Mouse (Mus musculus) cortical plate, adult 2 months (tissue): ENCODE measurements at regions not wholly inside any gene's neighbourhood (a gene's known extent, or its start where the extent isn't known, plus 50 kb on each side); places are given as distances from the start of the nearest gene placed in this dataset.

Source experiments
- CTCF ChIP-seq: fragments of 200-500 bp; IDR thresholded peaks from 2 replicates; pipeline ENCODE4 v1.5.1; 2011; ENCODE audit warnings: mild to moderate bottlenecking, control low read depth, low read length; ENCODE audit not compliant: insufficient read depth; ENCODE audit errors: extremely low read depth
- POLR2A ChIP-seq: fragments of 200-500 bp; IDR thresholded peaks from 2 replicates; pipeline ENCODE4 v1.6.1; 2011; ENCODE audit warnings: mild to moderate bottlenecking, low read length, control low read depth; ENCODE audit not compliant: insufficient read depth; ENCODE audit errors: extremely low read depth

- no peak for TF ChIP-seq POLR2A
- TF ChIP-seq CTCF = no peak
Observed at GRCm38 (mm10) chr9:118374680-118375079, 103.3 kb upstream of the Eomes start.
